Mouse (Mus musculus) colon, adult 2 months (tissue): ENCODE results near the gene Qars. TPM values are rescaled to one million over a fixed set of nuclear protein-coding genes. Genes with fewer than 3 reads are reported as not detected.

Experiments
- polyA plus RNA-seq: library from polyadenylated mRNA; depleted of rRNA; stranded (reverse); fragments of >200 nt; gene quantifications from 2 replicates; pipeline ENCODE4 v1.2.3, GENCODE M21; 2012; rRNA removed

Qars gene
- polyA plus RNA-seq, result 237 and 356 TPM in 2 replicates

GRCm38 (mm10) chr9:108507619-108508434, at the start of gene Qars:
Qars (plus strand) TSS chr9:108507706.

GRCm38 (mm10) chr9:108460319-108461178, 47.0 kb upstream of the Qars start, which contains the start of gene Ccdc71:
Ccdc71 (plus strand) TSS chr9:108460527.

GRCm38 (mm10) chr9:108461181-108461631, 46.3 kb upstream of the Qars start, which contains the start of gene Klhdc8b:
Klhdc8b (minus strand) TSS chr9:108461581.

GRCm38 (mm10) chr9:108479721-108480351, 27.7 kb upstream of the Qars start, which contains the start of gene Lamb2:
Lamb2 (plus strand) TSS chr9:108479736.

GRCm38 (mm10) chr9:108490559-108491285, 16.8 kb upstream of the Qars start, which contains the start of gene Usp19:
Usp19 (plus strand) TSS chr9:108490602.

GRCm38 (mm10) chr9:108516380-108517251, 9.1 kb downstream of the Qars start, which contains the start of gene Qrich1:
Qrich1 (plus strand) TSS chr9:108516806.

GRCm38 (mm10) chr9:108560227-108560841, 52.8 kb downstream of the Qars start, which contains the start of gene Impdh2:
Impdh2 (plus strand) TSS chr9:108560286.

Other genes with a start within 250 kb of the Qars start
- gene Dag1, start 243.7 kb upstream of the Qars start, polyA plus RNA-seq, result 69.1 and 74.7 TPM in 2 replicates
- gene Nicn1, start 217.3 kb upstream of the Qars start, polyA plus RNA-seq, result 10.7 and 12.1 TPM in 2 replicates
- gene Amt, start 210.9 kb upstream of the Qars start, polyA plus RNA-seq, result 8.7 and 10.3 TPM in 2 replicates
- gene Rhoa, start 201.6 kb upstream of the Qars start, polyA plus RNA-seq, result 90.9 and 92.1 TPM in 2 replicates
- gene Tcta, start 201.5 kb upstream of the Qars start, polyA plus RNA-seq, result 44.9 and 50.3 TPM in 2 replicates
- gene Gpx1, start 168.8 kb upstream of the Qars start, polyA plus RNA-seq, result 1,237 and 1,448 TPM in 2 replicates
- 57.9 and 63.9 TPM in 2 replicates for gene Usp4, start 159.9 kb upstream of the Qars start, polyA plus RNA-seq
- gene 1700102P08Rik, start 114.9 kb upstream of the Qars start, polyA plus RNA-seq, result 1.2 TPM in 1 of 2 replicates, not detected in the other
- gene Ccdc36, start 79.2 kb upstream of the Qars start, polyA plus RNA-seq, result not detected in 2 replicates
- not detected in 2 replicates for gene BC048562, start 71.2 kb upstream of the Qars start, polyA plus RNA-seq
- 25.7 and 26.6 TPM in 2 replicates for gene Ccdc71, start 47.2 kb upstream of the Qars start, polyA plus RNA-seq
- 42.4 and 45.5 TPM in 2 replicates for gene Klhdc8b, start 46.1 kb upstream of the Qars start, polyA plus RNA-seq
- 70.8 and 77.4 TPM in 2 replicates for gene Lamb2, start 28.0 kb upstream of the Qars start, polyA plus RNA-seq
- gene Usp19, start 17.1 kb upstream of the Qars start, polyA plus RNA-seq, result 128 and 131 TPM in 2 replicates
- 80.5 and 83.8 TPM in 2 replicates for gene Qrich1, start 9.1 kb downstream of the Qars start, polyA plus RNA-seq
- gene Impdh2, start 52.6 kb downstream of the Qars start, polyA plus RNA-seq, result 99.2 and 118 TPM in 2 replicates
- 39.9 and 44.5 TPM in 2 replicates for gene Ndufaf3, start 59.7 kb downstream of the Qars start, polyA plus RNA-seq
- 198 and 245 TPM in 2 replicates for gene Dalrd3, start 62.2 kb downstream of the Qars start, polyA plus RNA-seq
- 26.5 and 30.8 TPM in 2 replicates for gene Wdr6, start 71.0 kb downstream of the Qars start, polyA plus RNA-seq
- 8.7 and 8.9 TPM in 2 replicates for gene P4htm, start 90.0 kb downstream of the Qars start, polyA plus RNA-seq
- 33.5 and 39.2 TPM in 2 replicates for gene Arih2, start 141.7 kb downstream of the Qars start, polyA plus RNA-seq
- gene Slc25a20, start 154.4 kb downstream of the Qars start, polyA plus RNA-seq, result 67.7 and 75.1 TPM in 2 replicates
- gene Prkar2a, start 181.6 kb downstream of the Qars start, polyA plus RNA-seq, result 35.1 and 38.9 TPM in 2 replicates